Mouse (Mus musculus): ENCODE results near the gene Ascc1.

- TF ChIP-seq ZMIZ1 (IDR thresholded peaks at IDR 0.05; ENCODE audit: low read depth, low read length), result no peak
- TF ChIP-seq CHD2 (IDR thresholded peaks at IDR 0.05; ENCODE audit: low read length), result no peak
- no peak for TF ChIP-seq GATA1 (IDR thresholded peaks at IDR 0.05; ENCODE audit: low read depth, low read length)
- TF ChIP-seq KAT2A (conservative IDR thresholded peaks at IDR 0.05; ENCODE audit: low read depth, low read length), result no peak
- TF ChIP-seq POLR2A (IDR thresholded peaks at IDR 0.05; ENCODE audit: control insufficient read depth in 1 of 2, insufficient read depth in 1 of 2, low read depth in 1 of 2, low read length in 2 of 2, poor library complexity in 1 of 2), result no peak
- no peak for TF ChIP-seq EP300 (IDR thresholded peaks at IDR 0.05; ENCODE audit: low read depth in 1 of 2, low read length in 2 of 2)
- no peak for TF ChIP-seq ELF1 (IDR thresholded peaks at IDR 0.05; ENCODE audit: low read depth, low read length)
Measured at GRCm38 (mm10) chr10:60108321-60109111, 105.9 kb downstream of the Ascc1 start.
